Mouse (Mus musculus): Measurements from ENCODE around the gene Ptprf.

- TF ChIP-seq CTCF (IDR thresholded peaks at IDR 0.05; ENCODE audit: extremely low read depth, insufficient read depth, low read length) (no peak), POLR2A (IDR thresholded peaks at IDR 0.05; ENCODE audit: extremely low read depth, insufficient read depth, low read length) (no peak)
These were observed 36.3 kb downstream of the Ptprf start for GRCm38 (mm10) chr4:118254953-118255352.

All from cortical plate, adult 2 months (tissue).